Comparison of ENCODE assay signal across 8 mouse cellular contexts in genomic region chr5:114774403-114775051, GRCm38 (mm10). TPM values are rescaled to one million over a fixed set of nuclear protein-coding genes. Genes with fewer than 3 reads are reported as not detected.
DNase-seq lines count a peak whose midpoint lies in the region; ATAC-seq lines count a peak whose summit lies in the region.

Gene Ankrd13a, plus strand, starts transcription at chr5:114774677.

- H3K27ac ChIP-seq in heart, embryonic 10.5 days = peak within 1 kb of the TSS; percentile 100
- H3K27ac ChIP-seq in kidney, embryonic 15.5 days = peak within 1 kb of the TSS; percentile 91

- no peaks in the 10 kb centered on the region for H3K9me3 ChIP-seq in heart, embryonic 10.5 days
- H3K9me3 ChIP-seq in kidney, embryonic 15.5 days (replicated peaks) = no peaks in the 10 kb centered on the region

- no peaks in the 10 kb centered on the region for H3K27me3 ChIP-seq in heart, embryonic 10.5 days (ENCODE audit: insufficient read depth, poor library complexity, severe bottlenecking)
- no peaks in the 10 kb centered on the region for H3K27me3 ChIP-seq in kidney, embryonic 15.5 days

- H3K9ac ChIP-seq in kidney, embryonic 15.5 days = peak within 1 kb of the TSS; percentile 97

- peak within 1 kb of the TSS; percentile 100 for H3K4me3 ChIP-seq in heart, embryonic 10.5 days
- H3K4me3 ChIP-seq in kidney, embryonic 15.5 days (replicated peaks) = peak within 1 kb of the TSS; percentile 99

- peak within 1 kb of the TSS; percentile 90 for H3K4me2 ChIP-seq in kidney, embryonic 15.5 days

- H3K36me3 ChIP-seq in heart, embryonic 10.5 days = no peaks in the 10 kb centered on the region
- H3K36me3 ChIP-seq in kidney, embryonic 15.5 days = 0 out of 2 replicates have a peak, but pooled peaks cover 6% of the 10 kb centered on the region

- ATAC-seq in erythroblast, adult 5-6 weeks (replicated peaks; ENCODE audit: low FRiP score, poor library complexity, severe bottlenecking) = peak; percentile 76
- ATAC-seq in kidney, embryonic 15.5 days (replicated peaks; ENCODE audit: low FRiP score) = peak; percentile 91
- ATAC-seq in monocyte, adult 5-6 weeks (replicated peaks; ENCODE audit: insufficient number of reproducible peaks, low FRiP score, low TSS enrichment, poor library complexity, severe bottlenecking) = peak; percentile 82

- H3K4me1 ChIP-seq in heart, embryonic 10.5 days = peaks cover 44% of the 10 kb centered on the region
- peaks cover 37% of the 10 kb centered on the region for H3K4me1 ChIP-seq in kidney, embryonic 15.5 days

- under 1% methylated on average over 72 of the region's 73 CpGs for WGBS in heart, embryonic 10.5 days
- under 1% methylated on average over 55 of the region's 73 CpGs for WGBS in kidney, embryonic 15.5 days

- peak; percentile 91 to 92 for DNase-seq in B cell, adult 2 months
- peak; percentile 98 for DNase-seq in brain, adult 2 months (ENCODE audit: low read depth, low spot score)
- peak; percentile 97 for DNase-seq in heart, embryonic 10.5 days (ENCODE audit: low spot score)
- DNase-seq in liver = peak; percentile 94
- DNase-seq in spleen, postnatal 4 days (ENCODE audit: low spot score in 2 of 2) = peak; percentile 92 to 94

RNA-seq across cellular contexts. Expression of gene Ankrd13a, which starts in this region (rescaled TPM):
- total RNA-seq in erythroblast, adult 5-6 weeks (2015; ENCODE audit: low replicate concordance) = 81.3 and 90.3 TPM in 2 replicates
- total RNA-seq in erythroblast, adult 5-6 weeks (2017; ENCODE audit: low replicate concordance) = 83.4 and 98.1 TPM in 2 replicates
- 37.5 and 41.2 TPM in 2 replicates for polyA plus RNA-seq in heart, embryonic 10.5 days (2016; fragmentation: Nextera tagmentation; extraction: Ambion mirVana)
- 45.3 and 49.8 TPM in 2 replicates for polyA plus RNA-seq in kidney, embryonic 15.5 days (2015; fragmentation: Nextera tagmentation; extraction: Ambion mirVana)
- 185 to 246 TPM (median 193 TPM) in 3 replicates for total RNA-seq in monocyte, adult 5-6 weeks (2017)

Comparison
In these comparisons a context has a peak if more than half of its experiments do, and no peak if none do; other contexts are left out.
1. Peak in every context shown above with its lines: DNase-seq, ATAC-seq, H3K4me3 ChIP-seq and H3K27ac ChIP-seq.